Mouse (Mus musculus): ENCODE data around the gene Snd1.

Snd1 gene

GRCm38 (mm10) chr6:28981585-28981948, 506.6 kb downstream of the Snd1 start:
- no peak for DNase-seq

- DNase-seq, result no peak
Measured at GRCm38 (mm10) chr6:28981966-28982701, 507.2 kb downstream of the Snd1 start.

GRCm38 (mm10) chr6:28982817-28983216, 507.9 kb downstream of the Snd1 start:
- DNase-seq, result no peak

All from right cerebral cortex, postnatal 25 days (tissue).